Mouse (Mus musculus) CD4-positive naive resting alpha-beta T cell, adult 76 days (primary cell): ENCODE results near the gene Fam92a. TPM values are rescaled to one million over a fixed set of nuclear protein-coding genes. Genes with fewer than 3 reads are reported as not detected.

ENCODE experiments used
- total RNA-seq: library from RNA; stranded (reverse); gene quantifications from one replicate; pipeline ENCODE4 v1.2.4, GENCODE M21; 2023

The Fam92a gene
- 9.9 TPM for total RNA-seq

DNA sequence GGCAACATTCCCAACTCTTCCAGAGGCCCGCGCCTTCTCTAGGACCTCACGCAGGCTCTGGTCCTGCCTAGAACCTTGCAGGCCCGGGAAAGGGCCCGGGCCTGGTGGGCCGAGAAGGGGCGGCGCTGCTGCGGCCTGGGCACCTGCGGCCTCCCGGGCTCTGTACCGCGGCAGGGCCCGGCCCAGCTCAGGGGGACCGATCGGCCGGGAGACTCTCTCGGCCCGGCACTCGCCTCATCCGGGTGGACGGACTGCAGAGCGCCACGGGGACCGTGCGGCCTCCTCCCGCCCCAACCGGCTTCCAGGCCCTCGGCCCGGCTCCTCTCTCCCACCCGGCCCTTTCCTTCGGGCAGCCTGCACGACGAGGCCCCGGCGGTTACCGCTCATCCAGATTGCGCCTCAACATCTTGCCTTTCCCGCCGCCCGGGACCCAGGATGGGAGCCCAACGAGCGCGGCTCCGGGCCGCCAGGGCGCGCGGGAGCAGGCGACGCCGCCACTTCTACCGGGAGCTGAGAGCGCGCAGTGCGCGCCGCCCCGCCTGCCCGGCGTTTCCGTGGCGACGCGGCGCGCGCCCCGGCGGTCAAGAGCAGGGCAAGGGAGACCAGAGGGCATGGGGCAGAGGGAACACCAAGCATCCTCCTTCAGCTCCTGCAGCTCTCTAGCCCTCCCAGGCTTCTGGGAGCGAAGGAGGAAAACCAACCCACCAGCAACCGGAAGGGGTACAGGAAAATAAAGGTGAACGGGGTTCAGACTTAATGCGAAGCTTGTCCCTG, at the start of gene Fam92a:
Gene Fam92a (minus strand): TSS at position 698 of the 774 bp plus-strand sequence.

DNA sequence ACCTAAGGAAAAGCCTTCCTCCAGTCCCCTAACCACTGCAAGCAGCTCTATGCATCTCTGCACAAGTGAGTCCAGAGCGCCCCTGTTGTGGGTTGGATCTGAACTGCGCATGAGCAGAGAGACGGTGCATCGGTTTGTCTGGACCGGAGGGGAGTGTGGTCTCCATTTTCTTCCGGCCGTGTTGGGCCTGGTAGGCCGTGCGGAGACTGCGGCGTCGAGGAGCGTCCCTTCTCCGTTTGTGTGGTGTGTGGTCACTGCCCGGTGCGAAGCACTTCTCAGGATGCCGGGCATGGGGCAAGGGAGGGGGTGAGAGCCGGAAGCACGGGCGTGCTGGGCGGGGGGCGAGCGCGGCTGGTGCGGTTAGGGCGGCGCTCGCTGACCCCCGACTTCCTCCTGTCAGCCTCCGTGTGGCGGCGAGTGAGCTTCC, 31.7 kb downstream of the Fam92a start, which contains the start of gene Rbm12b1:
Gene Rbm12b1 (plus strand): TSS at position 124 of the 427 bp plus-strand sequence.

Other genes with a start within 250 kb of the Fam92a start
- not detected for gene Gm10604, start 190.8 kb downstream of the Fam92a start, total RNA-seq
- gene Rbm12b2, start 82.6 kb downstream of the Fam92a start, total RNA-seq, result 27.5 TPM
- gene Rbm12b1, start 31.8 kb downstream of the Fam92a start, total RNA-seq, result 19.0 TPM